Mouse (Mus musculus): ENCODE results near the gene Src.
A peak's percentile ranks its signal among the peaks of the same experiment; 100 is the strongest.
"Not testable (repeated sequence)": the region's sequence is repeated elsewhere in the genome, so short reads cannot be mapped to it uniquely, and the experiment has no call there.

Gene Src

DNA sequence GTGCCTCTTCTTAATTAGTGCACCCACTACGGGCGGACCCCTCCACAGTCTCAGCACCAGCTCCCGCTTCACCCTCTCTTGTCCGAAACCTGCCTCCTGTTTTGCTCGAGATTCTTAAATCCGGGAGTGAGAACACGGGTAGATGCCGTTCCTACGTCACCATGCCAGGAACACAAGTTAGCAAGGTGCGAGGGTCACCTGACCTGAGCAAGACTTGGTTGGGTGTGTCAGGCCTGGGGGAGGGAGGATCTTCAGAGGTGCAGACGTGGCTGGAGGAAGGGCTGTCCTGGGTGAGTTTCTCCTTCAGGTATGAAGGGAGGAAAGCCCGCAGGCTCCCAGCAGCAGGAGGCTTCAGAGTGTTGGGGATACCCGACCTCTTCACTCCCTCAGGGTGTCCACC lies at the start of gene Src:
TSS of gene Src (plus strand) at position 239 of the 400 bp plus-strand sequence.
- no peak for DNase-seq

DNA sequence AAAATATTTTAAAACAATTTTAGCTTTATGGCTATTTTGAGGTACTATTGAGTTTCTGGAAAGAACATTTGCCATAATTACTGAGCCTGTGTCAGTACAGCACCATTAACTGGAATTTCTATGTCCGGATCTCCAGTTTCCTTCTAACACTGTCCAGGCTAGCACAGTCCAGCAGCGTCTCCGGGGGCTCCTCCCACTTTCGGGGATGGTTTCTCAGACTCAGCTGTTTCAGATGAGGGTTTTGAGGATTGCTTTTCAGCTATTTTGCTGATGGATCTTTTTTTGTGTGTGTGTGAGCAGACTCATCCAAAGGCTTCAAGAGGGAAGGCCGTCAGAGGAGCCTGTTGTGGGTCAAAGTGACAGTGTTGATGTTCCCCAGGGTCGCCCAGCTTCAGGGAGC lies 46.5 kb upstream of the Src start:
- DNase-seq: peak; percentile 15

- no peak for DNase-seq
Measured at GRCm38 (mm10) chr2:157373681-157374080, 44.6 kb upstream of the Src start.

GRCm38 (mm10) chr2:157375051-157375450 lies 43.2 kb upstream of the Src start:
- DNase-seq: no peak

- DNase-seq: no peak
Measured at GRCm38 (mm10) chr2:157375794-157376757, 42.2 kb upstream of the Src start.

GRCm38 (mm10) chr2:157376995-157377394 lies 41.2 kb upstream of the Src start:
- DNase-seq: no peak

GRCm38 (mm10) chr2:157384836-157385235 lies 33.4 kb upstream of the Src start:
- no peak for DNase-seq

DNA sequence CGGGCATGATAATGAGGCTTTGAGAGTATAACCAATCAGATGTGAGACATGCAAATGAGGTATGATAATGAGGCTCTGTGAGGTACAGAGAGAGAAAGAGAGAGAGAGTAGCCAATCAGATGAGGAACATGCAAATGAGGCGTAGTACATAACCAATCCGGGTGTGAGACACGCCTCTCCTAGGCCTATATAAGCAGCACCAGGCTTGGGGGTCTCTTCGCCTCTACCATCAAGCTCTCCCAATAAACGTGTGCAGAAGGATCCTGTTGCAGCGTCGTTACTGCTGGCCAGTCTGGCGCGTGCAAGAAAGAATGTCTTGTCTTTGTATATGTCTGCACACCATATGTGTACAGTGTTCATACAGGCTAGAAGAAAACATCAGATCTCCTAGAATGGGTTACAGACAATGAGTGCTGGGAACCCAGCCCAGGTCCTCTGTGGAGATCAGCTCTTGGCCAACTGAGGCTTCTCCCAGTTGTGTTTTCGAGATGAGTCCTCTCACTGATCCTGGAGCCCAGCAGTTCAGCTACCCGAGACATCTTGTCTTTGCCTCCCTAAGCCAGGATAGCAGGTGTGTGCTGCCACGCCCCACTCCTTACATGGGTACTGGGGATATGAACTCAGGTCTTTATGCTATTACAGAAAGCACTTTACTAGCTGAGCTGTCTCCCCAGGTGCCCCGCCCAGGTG lies 29.2 kb upstream of the Src start:
- DNase-seq: not testable (repeated sequence)

DNA sequence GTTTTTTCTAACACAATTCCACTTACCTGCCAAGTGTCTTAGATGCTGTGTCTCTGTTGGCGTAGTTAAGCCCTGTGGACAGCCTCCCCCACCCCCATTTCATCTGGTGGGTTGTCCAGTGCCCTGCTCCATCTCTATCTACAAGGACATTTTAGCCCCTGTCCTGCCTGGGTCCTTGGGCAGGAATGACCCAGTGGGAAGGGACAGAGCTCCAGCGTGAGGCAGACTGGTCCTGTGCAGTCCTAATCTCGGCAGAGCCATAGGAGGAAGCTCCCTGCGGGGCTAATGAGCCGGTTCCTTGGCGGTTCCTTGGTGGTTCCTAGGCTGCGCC lies 28.7 kb upstream of the Src start:
- DNase-seq: no peak

DNA sequence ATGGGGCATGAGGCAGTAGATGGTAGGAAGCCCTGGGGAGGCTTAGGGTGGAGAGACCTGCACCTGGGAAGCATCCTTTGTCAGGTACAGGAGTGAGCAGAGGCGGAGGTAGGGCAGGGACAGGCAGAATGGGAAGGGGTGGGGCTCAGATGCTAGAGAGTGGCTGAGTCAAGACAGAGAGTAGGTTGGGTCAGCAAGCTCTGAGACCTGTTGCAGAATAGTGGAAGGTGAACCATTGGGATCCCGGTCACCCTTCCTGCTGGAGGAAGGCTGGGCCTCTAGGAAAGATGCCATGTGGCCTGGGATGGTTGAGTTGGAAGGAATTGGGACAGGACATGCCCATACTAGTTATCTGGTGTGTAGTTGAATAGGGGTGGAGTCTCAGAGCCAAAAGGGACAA lies 25.9 kb upstream of the Src start:
- DNase-seq: no peak

DNA sequence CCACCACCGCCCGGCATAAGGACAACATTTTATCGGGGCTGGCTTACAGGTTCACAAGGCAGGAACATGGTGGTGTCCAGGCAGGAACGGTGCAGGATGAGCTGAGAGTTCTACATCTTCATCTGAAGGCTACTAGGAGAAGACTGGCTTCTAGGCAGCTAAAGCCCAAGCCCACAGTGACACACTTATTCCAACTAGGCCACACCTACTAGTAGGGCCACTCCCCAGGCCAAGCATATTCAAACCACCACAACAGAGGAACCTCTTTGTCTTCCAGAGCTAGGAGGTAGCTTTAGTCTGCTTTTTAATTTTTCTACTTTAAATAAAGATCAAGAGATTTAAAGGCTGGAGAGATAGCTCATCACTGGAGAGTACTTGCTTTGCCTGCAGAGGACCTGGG lies 24.7 kb upstream of the Src start:
- DNase-seq: no peak

GRCm38 (mm10) chr2:157394868-157395267 lies 23.4 kb upstream of the Src start:
- no peak for DNase-seq

- no peak for DNase-seq
Measured at GRCm38 (mm10) chr2:157395371-157395770, 22.9 kb upstream of the Src start.

GRCm38 (mm10) chr2:157395960-157396359 lies 22.3 kb upstream of the Src start:
- DNase-seq: no peak

DNA sequence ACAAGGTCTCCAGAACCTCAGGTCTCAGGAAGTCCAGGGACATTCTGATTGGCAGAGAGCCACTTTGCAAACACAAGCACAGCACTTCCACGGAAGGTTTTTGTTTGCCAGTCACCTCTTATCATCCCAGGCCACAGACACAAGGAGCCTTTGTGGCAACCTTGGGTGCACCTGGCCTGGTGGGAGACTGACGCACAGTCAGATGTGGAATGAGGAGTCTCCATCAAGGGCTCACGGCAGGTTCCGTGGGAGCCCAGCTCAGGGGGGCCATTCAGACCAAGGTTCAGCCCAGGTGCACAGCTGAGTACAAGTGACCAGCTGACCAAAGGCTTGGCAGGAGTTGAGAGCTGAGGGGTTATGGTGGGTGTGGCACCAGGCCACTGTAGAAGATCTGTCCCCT lies 20.9 kb upstream of the Src start:
- no peak for DNase-seq

DNA sequence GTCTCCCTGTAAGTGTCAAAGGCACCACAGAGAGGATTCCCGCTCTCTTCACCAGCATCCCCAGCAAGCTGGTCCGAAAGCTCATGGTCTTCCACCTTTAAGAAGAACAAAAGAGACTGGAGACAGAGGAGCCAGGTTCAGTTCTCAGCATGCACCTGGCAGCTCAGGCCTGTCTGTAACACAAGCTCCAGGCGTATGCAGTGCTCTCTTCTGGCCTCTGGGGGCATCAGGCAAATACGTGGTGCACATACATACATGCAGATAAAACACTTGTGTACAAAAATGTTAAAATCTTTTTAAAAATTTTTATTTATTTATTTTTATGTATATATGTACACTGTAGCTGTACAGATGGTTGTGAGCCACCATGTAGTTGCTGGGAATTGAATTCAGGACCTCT lies 19.7 kb upstream of the Src start:
- DNase-seq: no peak

GRCm38 (mm10) chr2:157399797-157400196 lies 18.4 kb upstream of the Src start:
- DNase-seq: no peak

DNA sequence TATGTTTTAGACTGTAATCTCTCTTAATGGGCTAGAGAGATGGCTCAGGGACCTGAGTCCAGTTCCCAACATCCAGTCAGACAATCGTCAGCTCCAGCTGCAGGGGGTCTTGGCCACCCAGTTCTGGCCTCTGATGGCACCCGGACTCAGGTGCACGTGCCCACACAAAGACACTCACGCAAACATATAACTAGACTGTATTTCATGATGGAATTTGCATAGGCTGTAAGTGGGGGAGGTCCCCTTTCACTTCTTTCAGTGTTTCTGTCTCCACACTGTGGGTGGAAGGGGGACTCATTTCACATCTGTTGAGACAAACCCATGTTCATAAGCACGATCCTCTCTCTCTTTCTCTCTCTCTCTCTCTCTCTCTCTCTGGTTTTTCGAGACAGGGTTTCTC lies 17.8 kb upstream of the Src start:
- no peak for DNase-seq

- no peak for DNase-seq
Measured at GRCm38 (mm10) chr2:157401261-157401660, 17.0 kb upstream of the Src start.

GRCm38 (mm10) chr2:157407596-157407995 lies 10.6 kb upstream of the Src start:
- DNase-seq: no peak

GRCm38 (mm10) chr2:157409793-157410533 lies 8.3 kb upstream of the Src start:
- DNase-seq: no peak

- no peak for DNase-seq
Measured at GRCm38 (mm10) chr2:157411151-157411693, 7.0 kb upstream of the Src start.

GRCm38 (mm10) chr2:157412497-157412896 lies 5.7 kb upstream of the Src start:
- DNase-seq: no peak
